Comparison of ENCODE assay signal across 10 mouse cellular contexts in the genomic region with DNA sequence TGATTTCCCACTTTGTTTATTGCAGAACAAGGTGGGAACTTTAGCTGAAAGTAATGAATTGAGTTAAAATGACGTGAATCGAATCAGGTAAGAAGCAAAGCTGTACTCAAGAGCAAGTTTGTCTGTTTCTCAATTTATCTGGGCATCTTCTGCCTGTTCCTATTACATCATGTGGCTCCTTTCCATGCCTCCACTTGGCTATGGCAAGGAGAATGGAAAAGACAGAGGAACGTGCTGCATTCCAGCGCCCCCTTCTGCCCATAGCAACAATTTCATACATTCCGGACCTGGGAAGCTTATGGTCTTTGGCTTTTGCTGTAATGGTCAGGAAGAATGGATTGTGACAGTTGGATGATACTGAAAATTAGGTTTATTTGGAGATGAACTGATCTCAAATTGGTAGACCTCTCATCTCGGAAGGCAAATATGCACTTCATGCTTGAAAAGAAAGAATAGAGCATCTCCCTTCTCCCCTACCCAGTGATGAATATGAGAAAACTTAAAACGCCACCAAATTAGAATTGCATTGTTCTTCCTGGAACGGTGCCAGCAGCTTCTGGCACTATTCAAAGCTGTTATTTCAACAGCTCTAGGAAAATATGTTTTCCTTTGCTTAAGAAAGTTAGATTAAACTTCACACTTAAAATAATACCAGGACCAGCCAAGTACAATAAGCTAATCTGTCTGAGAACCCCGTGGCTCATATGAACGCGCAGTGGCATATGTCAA.
A peak's percentile ranks its signal among the peaks of the same experiment; 100 is the strongest.
DNase-seq lines count a peak whose midpoint lies in the region; ATAC-seq and TF ChIP-seq lines count a peak whose summit lies in the region.
"Had no signal": no experiment of that assay in that cellular context is flagged by ENCODE, and none has a peak within 500 bp of the region (broad histone marks: within the 10 kb centered on the region; RNA-seq: fewer than 3 reads in every experiment).

No protein-coding gene starts in this region.

- intact Hi-C loops in left cerebral cortex, adult 2 months (cut with DNase I), result loop anchor here (5.0 kb wide), 1 partner anchor 258 kb away; no protein-coding TSS in a partner anchor

- no peak for ATAC-seq in heart, embryonic 12.5 days (ENCODE audit: insufficient number of reproducible peaks, low FRiP score)
- peak; percentile 80; the same call in 1 of the 2 replicates for ATAC-seq in forebrain, embryonic 13.5 days

- H3K9me3 ChIP-seq in heart, embryonic 12.5 days (replicated peaks), result no peaks in the 10 kb centered on the region
- H3K9me3 ChIP-seq in forebrain, embryonic 13.5 days (replicated peaks), result no peaks in the 10 kb centered on the region
- H3K9me3 ChIP-seq: heart, embryonic 13.5 days had no signal

- no peak overlapping the region for H3K27ac ChIP-seq in heart, embryonic 12.5 days (ENCODE audit: poor library complexity, severe bottlenecking)
- no peak overlapping the region for H3K27ac ChIP-seq in forebrain, embryonic 13.5 days
- H3K27ac ChIP-seq in left cerebral cortex, adult 2 months, result no peak overlapping the region
- H3K27ac ChIP-seq: heart, embryonic 13.5 days had no signal

- H3K4me2 ChIP-seq in heart, embryonic 12.5 days, result no peak overlapping the region
- no peak overlapping the region for H3K4me2 ChIP-seq in forebrain, embryonic 13.5 days
- H3K4me2 ChIP-seq: heart, embryonic 13.5 days had no signal

- H3K4me1 ChIP-seq in heart, embryonic 12.5 days (replicated peaks), result no peaks in the 10 kb centered on the region
- H3K4me1 ChIP-seq in forebrain, embryonic 13.5 days, result peaks cover 8% of the 10 kb centered on the region; the same call in 1 of the 2 replicates
- H3K4me1 ChIP-seq: heart, embryonic 13.5 days had no signal

- H3K27me3 ChIP-seq in heart, embryonic 12.5 days (replicated peaks), result no peaks in the 10 kb centered on the region
- no peaks in the 10 kb centered on the region for H3K27me3 ChIP-seq in forebrain, embryonic 13.5 days
- H3K27me3 ChIP-seq: heart, embryonic 13.5 days had no signal

- no peaks in the 10 kb centered on the region for H3K36me3 ChIP-seq in heart, embryonic 12.5 days
- no peaks in the 10 kb centered on the region for H3K36me3 ChIP-seq in forebrain, embryonic 13.5 days (ENCODE audit: poor library complexity, severe bottlenecking)
- H3K36me3 ChIP-seq: G1E; heart, embryonic 13.5 days had no signal

- peak; percentile 38 for DNase-seq in heart, postnatal 4 days
- peak; percentile 14 for DNase-seq in adrenal gland, adult 2 months
- DNase-seq in left cerebral cortex, adult 2 months (ENCODE audit: extremely low spot score in 1 of 2, low spot score in 2 of 2), result peak; percentile 35 to 52
- DNase-seq in gastrocnemius, postnatal 25 days, result no peak
- DNase-seq in lung, postnatal 36 days, result no peak
- DNase-seq in kidney, postnatal 25 days, result no peak

- no peak overlapping the region for H3K9ac ChIP-seq in heart, embryonic 12.5 days
- H3K9ac ChIP-seq in forebrain, embryonic 13.5 days, result no peak overlapping the region
- H3K9ac ChIP-seq: heart, embryonic 13.5 days had no signal

- 46% methylated on average over 11 of the region's 11 CpGs for WGBS in heart, embryonic 12.5 days
- 42% methylated on average over 11 of the region's 11 CpGs for WGBS in forebrain, embryonic 13.5 days

- H3K4me3 ChIP-seq in heart, embryonic 12.5 days, result no peak overlapping the region
- H3K4me3 ChIP-seq in forebrain, embryonic 13.5 days, result no peak overlapping the region
- H3K4me3 ChIP-seq in left cerebral cortex, adult 2 months, result no peak overlapping the region
- H3K4me3 ChIP-seq: heart, embryonic 13.5 days had no signal

- TF ChIP-seq CTCF in left cerebral cortex, adult 2 months (IDR thresholded peaks at IDR 0.05), result peak; percentile 70

Comparison
In these comparisons a context has a peak if more than half of its experiments do, and no peak if none do; other contexts are left out.
1. DNase-seq: peak in heart, postnatal 4 days (single experiment), adrenal gland, adult 2 months (single experiment) and left cerebral cortex, adult 2 months (2 of 2); none in gastrocnemius, postnatal 25 days (single experiment), lung, postnatal 36 days (single experiment) and kidney, postnatal 25 days (0 of 2).